Mouse (Mus musculus): ENCODE measurements around the gene B3galnt2. TPM values are rescaled to one million over a fixed set of nuclear protein-coding genes. Genes with fewer than 3 reads are reported as not detected.
"Not testable (repeated sequence)": the region's sequence is repeated elsewhere in the genome, so short reads cannot be mapped to it uniquely, and the experiment has no call there.

Gene B3galnt2
- 10 to 100 TPM; 13.8 to 17.1 TPM for total RNA-seq (2021)
- long read RNA-seq, experiment 1, transcript B3galnt2-201 (12 exons, 3,892 nt): major isoform, 5 of 13 reads
- long read RNA-seq, experiment 1, partial matches to known transcripts: 3 of 13 reads
- long read RNA-seq, experiment 1, other reads (novel, unspliced or antisense): 5 of 13 reads
- long read RNA-seq, experiment 2, transcript B3galnt2-201 (12 exons, 3,892 nt): major isoform, 9 of 14 reads
- long read RNA-seq, experiment 2, partial matches to known transcripts: 1 of 14 reads
- long read RNA-seq, experiment 2, other reads (novel, unspliced or antisense): 4 of 14 reads

DNA sequence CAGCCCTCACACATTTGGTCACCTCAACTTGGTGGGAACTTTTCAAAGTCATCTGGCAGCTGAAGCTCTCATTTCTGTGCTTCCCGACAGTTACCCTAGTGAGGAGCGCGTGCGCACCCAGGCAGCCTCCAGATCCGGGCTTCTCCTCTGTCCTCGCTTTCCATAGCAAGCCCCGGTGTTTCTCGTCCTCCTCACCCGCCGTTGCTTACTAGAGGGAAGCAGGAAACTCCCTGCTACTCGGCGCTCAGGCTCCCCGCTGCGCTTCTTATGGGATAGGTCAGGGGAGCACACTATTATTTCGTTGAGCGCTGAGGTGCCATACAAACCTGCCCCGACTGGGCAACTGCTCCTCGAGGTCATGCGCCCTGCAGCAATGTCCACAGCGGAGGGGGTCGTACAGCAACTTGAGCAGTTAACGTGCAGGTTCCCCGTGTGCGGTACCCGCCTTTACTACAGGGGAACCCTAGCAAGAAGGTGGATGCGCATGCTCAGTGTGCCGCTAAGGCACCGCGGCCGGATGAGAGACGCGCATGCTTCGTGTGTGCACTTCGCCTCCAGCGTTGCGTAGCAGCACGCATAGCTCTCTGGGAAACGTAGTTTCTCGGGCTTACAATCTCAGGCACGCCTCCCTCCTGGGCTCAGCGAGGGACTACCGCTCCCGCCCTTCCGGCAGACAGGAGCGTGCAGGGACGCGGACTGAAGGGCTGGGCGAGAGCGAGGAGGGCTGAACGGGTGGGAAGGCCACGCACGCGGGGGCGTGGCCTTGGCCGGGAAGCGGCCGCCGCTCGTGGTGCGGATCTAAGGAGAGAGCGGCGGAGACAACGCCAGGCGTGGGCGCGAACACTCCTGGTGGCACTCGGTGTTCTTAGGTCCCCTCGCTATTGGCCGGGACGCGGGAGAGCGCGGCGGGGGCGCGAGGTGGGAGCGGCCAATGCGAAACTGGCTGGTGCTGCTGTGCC is at the start of gene B3galnt2:
TSS of gene B3galnt2 (plus strand) at position 596 of the 959 bp plus-strand sequence.
- DNase-seq (ENCODE audit: low spot score in 2 of 2): peak; percentile 94 to 99

DNA sequence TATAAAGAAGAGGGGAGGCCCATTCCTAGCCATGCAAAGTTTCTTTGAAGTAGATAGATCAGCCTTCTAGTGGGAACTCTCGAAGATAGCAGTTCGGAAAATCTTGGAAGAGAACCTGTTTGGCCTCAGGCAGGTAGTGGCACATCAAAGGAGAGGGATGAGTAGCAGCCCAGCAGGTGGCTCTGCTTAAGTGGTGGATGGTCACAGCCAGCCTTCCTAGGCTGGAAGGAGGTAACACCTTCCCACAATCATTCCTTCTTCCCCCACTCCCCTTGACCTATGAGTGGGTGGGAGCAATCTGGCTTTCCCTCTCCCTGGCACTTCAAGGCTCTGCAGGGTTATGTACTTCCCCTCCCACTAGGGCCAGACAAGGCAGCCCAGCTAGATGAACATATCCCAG is 42.9 kb upstream of the B3galnt2 start:
- no peak for DNase-seq (ENCODE audit: low spot score in 2 of 2)

DNA sequence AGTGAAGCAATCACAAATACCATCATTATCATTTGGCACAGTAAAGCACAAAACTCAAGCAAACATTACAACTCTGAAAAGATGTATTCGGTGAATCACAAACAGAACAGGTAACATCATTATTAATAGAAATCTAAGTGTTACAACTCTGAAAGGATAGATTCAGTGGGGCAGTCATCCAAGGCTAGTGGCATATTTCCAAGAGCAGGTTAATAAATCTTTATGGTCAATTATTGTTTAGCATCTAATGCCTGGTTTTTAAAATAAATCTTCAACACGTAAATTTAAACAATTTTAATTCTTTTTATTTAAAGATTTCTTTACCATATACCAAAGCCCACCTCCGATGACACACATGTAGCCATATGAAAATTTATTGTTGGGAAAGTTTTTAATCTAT is 34.9 kb upstream of the B3galnt2 start:
- DNase-seq (ENCODE audit: low spot score in 2 of 2): no peak

DNA sequence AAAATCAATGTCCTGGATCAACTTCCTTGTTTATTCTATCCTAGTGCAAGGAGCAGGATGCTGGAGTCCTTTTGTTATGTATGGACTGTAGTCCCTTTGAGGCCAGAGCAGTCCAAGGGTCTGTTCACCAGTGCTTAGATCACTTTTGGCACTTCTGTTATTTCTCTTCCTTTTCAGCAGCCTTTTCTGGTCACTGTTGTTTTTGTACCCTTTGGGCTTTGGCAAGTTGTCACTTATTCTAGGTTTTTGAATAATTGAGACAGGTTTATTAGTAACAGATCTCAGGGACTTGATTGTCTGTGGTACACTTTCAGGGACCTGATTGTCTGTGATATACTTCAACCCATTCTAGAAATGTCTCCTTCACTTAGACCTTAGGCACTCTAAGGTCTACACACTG is 31.7 kb upstream of the B3galnt2 start:
- no peak for DNase-seq (ENCODE audit: low spot score in 2 of 2)

DNA sequence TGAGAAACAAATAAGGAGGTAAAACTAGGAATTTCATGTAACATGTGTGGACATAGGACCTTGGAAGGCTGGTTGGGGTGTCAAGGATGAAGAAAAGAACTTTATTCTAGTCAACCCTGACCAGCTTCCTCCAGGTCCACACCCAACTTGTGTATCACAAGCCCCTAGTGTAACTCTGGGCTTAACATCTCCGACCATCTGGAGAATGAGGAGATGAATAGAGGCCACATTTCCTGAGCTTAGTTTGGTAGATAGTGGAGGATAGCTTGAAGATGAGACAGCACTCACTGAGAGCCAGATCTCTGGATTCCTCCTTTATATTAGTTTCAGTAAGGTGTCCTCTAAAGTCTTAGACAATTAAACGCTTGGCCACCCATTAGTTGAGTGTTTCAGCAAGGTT is 24.3 kb upstream of the B3galnt2 start:
- DNase-seq (ENCODE audit: low spot score in 2 of 2): no peak

DNA sequence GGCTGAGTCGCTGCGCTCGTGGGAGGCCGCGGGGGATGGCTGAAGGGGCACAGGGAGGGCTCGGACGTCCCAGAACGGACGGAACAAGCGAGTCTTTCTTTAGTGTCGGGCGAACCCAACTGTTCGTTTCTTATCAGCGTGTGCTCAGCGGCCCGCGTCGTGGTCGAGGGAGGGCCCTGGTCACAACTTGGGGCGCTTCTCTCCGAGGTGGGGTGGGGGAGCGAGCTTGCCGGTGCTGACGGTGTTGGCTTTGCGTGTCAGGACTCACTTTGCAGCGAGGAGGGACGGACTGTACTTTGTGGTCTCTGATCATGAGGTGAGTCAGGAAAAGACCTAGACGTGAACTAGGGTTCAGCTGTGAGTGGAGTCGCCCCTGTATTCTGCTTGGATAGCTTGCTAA is 662 bp downstream of the B3galnt2 start:
- peak in 1 of 2 experiments; percentile 32 for DNase-seq (ENCODE audit: low spot score in 2 of 2)

DNA sequence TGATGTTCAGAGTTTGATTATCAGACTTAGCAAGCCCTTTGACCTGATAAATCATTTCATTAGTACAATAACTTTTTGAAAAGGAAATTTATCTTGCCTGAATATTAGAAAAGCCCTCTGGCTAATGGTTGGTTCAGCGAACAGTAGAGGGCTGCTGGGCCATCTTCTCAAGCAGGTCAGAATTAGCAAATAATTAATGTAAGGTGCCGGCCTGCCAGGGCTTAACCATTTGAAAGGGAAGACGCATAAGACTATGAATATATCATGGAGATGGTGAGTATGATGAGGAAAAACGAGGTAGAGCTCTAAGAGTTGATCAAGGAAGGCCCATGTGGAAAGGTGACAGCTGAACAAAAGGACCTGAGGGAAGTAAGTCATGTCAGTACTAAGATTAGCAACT is 2.4 kb downstream of the B3galnt2 start:
- DNase-seq (ENCODE audit: low spot score in 2 of 2): no peak

DNA sequence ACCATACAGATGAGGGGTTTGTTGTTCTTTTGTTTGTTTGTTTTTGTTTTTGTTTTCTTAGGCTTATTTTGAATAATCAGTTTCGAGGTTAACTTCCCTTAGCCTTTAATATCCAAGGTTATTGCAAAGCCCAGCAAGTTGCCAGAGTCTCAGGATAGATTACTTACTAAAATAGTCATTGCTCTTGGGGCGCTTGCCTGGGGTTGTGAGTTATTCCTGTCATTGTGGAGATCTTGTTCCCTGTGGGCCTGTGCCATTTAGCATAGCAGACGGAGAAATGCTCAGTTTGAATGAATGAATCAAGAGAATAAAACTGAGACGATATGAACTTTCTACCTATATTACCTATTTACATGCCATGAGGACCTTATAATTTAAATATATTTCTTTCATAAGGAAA is 5.9 kb downstream of the B3galnt2 start:
- no peak for DNase-seq (ENCODE audit: low spot score in 2 of 2)

DNA sequence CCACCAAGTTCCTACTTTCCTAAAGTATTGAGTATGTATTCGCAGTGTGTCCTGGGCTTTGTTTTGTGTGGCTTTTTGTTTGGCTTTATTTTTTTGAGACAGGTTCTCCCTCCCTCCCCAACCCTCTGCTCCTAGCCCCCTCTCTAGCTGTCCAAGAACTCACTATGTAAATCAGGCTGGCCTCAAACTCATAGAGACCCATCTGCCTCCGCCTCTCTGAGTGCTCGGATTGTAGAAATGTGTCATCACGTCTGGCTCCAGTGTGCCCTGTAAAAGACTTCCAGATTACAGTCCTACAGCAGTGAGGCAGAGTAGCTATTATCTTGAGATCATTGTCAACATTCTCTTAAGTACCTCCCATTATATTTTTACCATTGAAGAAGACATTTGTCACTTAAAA is 6.8 kb downstream of the B3galnt2 start:
- DNase-seq (ENCODE audit: low spot score in 2 of 2): peak in 1 of 2 experiments; percentile 8

DNA sequence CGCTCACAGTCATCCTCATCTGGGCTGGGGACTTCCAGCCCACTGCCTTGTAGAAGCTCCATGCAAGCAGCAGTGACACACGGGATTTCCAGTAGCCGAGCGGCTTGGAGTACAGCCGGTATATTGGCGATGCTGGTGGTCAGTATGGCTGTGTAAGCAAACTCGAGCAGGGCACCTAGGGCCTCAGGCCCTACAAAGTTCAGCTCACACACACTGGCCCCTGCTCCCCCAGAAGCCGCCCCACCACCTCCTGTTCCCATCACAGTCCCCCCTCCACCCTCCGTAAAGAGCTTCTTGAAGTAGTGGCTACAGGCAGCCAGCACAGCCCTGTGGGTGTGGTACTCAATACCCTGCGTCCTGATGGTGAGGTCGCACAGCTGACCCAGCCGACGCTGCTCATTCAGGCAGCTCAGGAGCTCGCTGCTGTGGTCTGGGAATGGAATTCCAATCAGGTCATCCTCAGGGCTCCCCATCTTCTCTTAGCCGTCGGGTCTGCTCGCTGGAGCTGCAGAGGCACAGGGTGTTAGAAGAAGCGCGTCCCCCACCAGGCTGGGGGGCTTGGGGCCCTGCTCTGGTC is 11.2 kb downstream of the B3galnt2 start:
- no peak for DNase-seq (ENCODE audit: low spot score in 2 of 2)

DNA sequence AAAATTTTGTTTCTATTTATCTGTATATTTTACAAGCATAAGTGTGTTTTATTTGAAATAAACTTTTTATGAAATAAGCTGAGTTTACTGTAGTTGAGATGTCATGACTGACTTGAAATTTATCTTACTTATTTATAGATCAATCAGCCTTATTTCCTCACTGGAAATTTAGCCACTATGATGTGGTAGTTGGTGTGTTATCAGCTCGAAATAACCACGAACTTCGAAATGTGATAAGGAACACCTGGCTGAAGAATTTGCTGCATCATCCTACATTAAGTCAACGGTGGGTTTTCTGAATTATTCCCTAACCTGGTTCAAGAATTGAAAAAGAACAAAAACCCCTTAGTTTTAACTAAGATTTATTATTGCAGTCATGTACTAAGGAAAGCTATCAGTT is 11.9 kb downstream of the B3galnt2 start:
- DNase-seq (ENCODE audit: low spot score in 2 of 2): no peak

DNA sequence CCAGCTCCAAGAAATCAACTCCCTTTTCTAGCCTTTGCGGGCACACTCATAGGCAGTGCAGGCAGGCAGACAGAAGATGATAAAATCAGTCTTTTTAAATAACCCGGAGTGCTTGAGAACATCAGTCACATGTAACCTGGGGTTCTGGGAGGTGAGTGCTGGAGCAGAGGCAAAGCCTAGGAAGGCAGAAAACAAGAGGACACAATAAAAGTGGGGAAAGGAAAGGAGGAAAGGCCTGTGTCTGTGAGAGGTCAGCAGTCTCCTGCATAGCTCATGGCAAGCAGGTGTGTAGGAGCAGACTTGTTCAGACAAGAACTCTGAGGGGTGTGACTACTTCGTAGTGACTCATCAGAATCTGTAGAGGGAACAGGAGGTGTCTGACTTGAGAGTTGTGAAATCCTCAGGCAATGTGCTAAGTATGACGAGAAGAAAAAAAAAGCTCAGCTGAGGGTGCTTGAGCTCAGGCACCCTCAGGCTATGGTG is 14.4 kb downstream of the B3galnt2 start:
- DNase-seq (ENCODE audit: low spot score in 2 of 2): no peak

DNA sequence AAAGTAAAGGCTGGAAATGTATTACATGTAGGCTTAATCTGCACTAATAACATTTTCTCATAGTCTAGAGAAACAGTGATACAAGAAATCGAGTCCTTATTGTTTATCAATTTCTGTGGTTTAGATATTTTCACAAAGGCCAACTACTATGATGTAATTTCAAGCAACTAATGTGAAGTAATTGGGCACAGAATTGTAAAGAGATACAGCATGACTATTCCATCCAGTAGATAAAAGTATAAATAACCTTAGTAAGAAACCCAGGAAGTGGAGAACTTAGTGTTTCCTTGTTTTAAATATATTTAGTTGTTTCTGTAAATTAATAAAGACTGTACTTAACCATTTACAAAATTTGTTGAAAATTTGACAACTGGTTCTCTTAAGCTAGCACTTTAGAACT is 15.5 kb downstream of the B3galnt2 start:
- no peak for DNase-seq (ENCODE audit: low spot score in 2 of 2)

DNA sequence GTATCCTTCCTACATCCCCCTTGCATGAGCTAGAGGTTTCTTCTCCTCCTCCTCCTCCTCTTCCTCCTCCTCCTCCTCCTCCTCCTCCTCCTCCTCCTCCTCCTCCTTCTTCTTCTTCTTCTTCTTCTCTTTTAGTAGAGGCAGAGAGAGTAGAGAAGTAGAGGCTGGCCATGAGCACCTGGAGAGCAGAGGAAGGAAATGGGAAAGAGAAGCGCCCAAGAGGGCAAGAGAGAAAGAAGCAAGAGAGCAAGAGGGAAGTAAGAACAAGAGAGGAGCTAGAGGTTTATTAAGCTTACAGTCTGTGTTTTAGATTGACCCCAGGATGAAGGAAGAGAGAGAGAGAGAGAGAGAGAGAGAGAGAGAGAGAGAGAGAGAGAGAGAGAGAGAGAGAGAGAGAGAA is 27.6 kb downstream of the B3galnt2 start:
- DNase-seq (ENCODE audit: low spot score in 2 of 2): not testable (repeated sequence)

DNA sequence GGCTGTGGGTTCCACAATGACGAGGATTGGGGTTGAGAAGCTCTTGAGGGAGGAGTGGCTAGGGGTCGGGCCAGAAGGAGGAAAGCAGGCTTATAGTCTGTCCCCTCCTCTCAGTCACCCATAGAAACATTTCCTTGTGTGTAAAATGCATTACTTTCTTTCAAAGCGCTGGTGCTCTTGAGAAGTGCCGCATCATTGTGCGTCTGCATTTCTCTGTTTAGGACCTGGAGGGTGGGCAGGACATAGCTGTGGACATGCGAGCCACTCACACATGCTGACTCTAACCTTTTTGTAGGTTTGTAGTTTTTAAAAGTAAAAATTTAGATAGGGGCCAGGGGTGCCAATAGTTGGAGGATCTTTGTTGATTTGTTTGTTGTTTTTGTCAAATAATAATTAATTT is 29.3 kb downstream of the B3galnt2 start:
- DNase-seq (ENCODE audit: low spot score in 2 of 2): no peak

DNA sequence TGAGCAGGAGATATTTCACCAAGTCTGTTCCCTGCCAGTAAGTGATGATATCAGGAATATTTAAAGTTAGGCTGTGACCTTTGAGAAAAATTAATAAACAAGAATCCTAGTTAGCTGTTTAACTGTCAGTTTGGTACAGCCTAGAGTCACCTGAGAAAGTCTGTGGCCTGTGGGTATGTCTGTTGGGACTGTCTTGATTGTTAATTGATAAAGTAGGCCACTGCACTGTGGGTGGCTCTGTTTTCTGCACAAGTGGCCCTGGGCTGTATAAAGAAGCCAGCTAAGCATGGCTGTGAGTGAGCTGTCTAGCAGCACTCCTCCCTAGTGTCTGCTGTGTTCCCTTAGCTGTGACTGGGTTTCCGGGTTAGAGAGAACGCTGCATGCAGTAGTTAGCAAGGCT is 34.9 kb downstream of the B3galnt2 start:
- DNase-seq (ENCODE audit: low spot score in 2 of 2): no peak

DNA sequence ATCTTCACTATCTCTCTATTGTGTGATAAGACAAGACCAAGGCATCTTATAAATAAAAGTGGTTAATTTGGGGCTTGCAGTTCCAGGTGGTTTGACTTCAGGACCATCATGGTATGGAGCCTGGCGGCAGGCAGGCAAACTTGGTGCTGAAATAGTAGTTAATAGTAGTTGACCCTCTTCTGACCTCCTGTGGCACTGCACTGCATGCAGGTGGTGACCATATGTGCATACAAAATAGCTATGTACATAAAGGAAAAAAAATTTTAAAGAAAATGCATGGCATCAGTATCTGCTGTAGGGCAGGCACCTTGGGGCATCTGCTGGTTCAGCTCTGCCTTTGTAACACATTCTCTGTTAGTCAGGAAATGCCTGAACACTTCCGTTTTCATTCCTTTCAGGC is 36.1 kb downstream of the B3galnt2 start:
- no peak for DNase-seq (ENCODE audit: low spot score in 2 of 2)

DNA sequence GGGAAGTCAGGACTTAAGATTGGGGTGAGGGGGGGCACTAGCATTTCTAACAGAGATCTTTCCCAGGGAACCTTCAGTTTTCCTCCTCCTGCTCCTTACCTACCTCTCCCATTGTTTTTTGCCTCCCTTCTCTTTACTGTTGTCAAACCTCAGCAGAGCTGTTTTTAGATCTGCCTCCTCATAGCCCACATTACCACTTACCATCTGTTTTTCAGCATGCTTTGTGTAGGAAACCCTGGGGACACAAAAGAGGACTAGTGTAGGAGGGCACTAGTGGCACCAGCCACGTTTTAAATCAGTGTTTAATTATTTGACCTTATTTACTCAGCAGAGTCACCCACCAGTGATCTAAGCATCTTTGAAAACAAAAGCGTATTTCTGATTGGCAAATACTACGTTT is 38.8 kb downstream of the B3galnt2 start:
- peak in 1 of 2 experiments; percentile 33 for DNase-seq (ENCODE audit: low spot score in 2 of 2)

DNA sequence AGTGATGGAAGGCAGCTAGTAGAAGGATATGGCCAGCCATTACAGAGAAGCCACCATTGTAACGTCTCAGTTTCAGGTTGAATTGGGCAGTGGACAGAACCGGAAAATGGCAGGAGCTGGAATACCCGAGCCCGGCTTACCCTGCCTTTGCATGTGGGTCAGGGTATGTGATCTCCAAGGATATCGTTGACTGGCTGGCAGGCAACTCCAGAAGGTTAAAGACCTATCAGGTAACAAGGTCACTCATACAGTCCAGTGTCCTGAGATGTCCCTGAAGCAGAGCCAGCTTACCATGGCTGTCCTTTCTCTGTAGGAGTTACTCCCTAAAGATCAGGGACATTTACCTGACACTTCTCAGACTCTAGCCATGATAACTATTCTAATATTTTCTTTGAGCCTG is 40.8 kb downstream of the B3galnt2 start:
- DNase-seq (ENCODE audit: low spot score in 2 of 2): no peak

DNA sequence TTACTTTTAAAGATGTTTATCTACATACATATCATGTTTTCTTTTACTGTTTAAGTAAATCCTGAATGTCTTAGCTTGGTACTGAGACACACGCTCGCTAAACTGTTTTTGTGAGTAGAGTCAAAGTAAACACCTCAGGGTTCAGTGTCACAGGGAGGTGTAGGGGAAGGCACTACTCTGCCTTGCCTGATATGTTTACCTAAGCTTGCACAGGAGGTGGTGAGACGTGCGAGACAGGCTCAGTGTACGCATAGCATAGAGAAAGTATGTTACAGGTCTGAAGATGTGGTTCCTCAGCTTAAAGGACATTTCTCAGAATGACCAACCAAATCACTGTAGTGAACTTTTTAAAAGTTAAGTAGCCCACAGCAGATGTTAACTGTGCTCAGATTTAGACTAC is 43.2 kb downstream of the B3galnt2 start:
- no peak for DNase-seq (ENCODE audit: low spot score in 2 of 2)

DNA sequence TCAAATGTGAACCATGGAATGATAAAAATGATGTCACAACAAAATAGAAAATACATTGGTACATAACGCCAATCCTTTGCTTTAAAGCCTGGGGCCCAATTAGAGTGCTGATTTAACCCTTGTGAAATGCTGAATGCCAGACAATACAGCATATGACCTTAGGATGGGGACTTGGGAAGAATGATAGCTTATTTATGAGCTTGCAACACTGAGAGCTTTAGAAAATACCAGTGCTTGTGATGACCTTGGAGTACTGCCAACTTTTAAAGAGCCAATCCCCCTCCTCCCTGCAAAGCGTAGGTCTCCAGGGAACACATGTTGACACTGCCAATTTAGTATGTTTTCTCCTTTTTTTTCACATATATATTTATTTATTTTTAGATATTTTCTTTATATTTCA is 48.4 kb downstream of the B3galnt2 start:
- no peak for DNase-seq (ENCODE audit: low spot score in 2 of 2)

DNA sequence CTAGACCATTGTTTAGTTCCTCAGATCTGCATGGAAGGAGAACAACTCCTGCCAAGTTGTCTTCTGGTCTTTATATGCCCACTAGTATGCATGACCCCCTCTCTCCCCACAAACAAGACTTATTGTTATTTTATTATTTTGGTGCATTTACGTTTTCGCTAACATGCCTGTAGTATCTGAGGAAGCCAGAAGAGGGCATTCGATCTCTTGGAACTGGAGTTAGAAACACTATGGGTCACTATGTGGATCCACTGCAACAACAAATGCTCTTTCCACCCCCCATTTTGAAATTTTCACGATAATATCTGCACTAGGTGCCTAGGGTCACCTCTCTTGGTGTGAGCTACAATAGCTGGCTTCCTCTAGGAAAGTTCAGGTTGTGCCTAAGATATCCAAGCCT is 49.8 kb downstream of the B3galnt2 start:
- no peak for DNase-seq (ENCODE audit: low spot score in 2 of 2)

All from layer of hippocampus, postnatal 14 days (tissue).